Mouse (Mus musculus): ENCODE measurements around the gene Olfr980. TPM values are rescaled to one million over a fixed set of nuclear protein-coding genes. Genes with fewer than 3 reads are reported as not detected.
"Not testable (repeated sequence)": the region's sequence is repeated elsewhere in the genome, so short reads cannot be mapped to it uniquely, and the experiment has no call there.

Gene Olfr980
- not detected for total RNA-seq (2021)
- long read RNA-seq, experiment 1 = 0 reads
- long read RNA-seq, experiment 2 = 0 reads

DNA sequence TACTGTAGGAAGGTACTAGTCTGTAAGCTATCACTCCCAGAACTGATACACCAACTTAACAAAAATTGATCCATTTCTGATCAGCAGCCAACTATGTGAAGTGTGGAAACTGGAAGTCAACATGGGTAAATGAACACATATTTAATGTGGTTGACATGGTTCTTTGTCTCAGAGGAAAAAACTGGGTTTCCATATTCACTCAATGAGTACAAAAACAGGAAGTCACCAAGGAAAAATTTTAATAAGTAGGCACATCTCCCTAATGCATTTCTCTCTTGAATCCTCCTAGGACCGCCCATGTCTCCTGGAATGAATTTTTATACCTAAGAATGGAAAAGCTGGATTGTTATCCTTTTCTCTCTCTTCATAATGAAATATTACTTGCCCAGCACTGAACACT lies at the start of gene Olfr980:
TSS of gene Olfr980 (minus strand) at position 101 of the 400 bp plus-strand sequence.
- no peak for DNase-seq

DNA sequence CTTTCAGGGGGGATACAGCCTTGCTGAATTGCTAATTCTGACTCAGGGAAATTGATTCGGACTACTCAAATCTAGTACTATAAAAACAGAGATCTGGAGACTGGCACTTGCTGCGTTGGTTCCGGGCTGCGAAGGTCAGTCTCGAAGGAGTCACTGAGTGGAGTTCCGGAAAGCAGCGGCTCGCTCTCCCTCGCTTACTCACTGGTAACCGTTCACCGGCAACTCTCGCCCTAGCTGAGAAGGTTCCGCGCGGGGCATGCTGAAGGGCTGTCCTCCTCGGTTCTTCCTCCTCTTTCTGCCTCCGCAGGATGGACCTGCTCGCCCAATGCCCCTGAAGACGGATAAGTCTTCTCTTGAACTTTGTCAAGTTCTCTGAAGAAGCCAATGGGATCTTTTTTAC lies 40.8 kb upstream of the Olfr980 start:
- no peak for DNase-seq

DNA sequence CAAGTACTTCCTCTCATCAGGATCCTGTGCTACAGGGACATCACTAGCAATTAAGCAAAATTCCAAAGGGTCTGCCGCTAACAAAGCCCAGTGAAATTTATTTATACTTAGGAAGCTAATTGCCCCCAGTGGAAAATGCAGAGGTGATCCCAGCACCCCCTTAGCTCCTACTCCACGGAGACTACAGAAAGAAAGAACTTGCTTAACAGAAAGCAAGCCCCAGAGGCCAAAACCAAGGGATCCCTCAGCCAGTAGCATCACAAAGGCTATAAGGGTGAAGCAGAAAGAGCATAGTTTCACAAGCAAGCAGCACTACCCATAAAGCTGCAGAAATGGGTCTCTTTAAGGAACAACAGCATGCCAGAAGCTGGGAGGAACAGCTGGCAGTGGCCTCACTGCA lies 11.8 kb upstream of the Olfr980 start, which contains the start of gene Olfr981:
TSS of gene Olfr981 (plus strand) at position 301 of the 400 bp plus-strand sequence.
- no peak for DNase-seq

DNA sequence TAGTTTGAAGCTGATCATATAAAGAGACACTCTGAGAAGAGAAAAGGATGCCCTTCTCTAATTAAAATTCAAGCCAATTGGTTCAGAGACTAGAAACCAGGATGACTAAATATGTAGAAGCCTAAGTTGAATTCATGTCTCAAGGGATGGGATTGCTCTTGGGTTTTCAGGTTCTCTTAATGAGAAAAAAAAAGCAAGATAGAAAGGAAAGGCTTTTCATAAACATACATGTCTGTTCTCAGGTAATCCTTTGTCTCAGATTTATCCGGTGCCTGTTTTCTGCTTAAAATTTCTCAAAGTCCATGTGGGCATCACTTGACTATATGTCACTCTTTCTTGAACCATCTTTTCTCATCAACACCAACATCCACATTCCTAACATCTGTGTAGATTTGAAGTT lies 6.0 kb downstream of the Olfr980 start, which contains the start of gene Olfr979:
TSS of gene Olfr979 (minus strand) at position 101 of the 400 bp plus-strand sequence.
- DNase-seq = no peak

DNA sequence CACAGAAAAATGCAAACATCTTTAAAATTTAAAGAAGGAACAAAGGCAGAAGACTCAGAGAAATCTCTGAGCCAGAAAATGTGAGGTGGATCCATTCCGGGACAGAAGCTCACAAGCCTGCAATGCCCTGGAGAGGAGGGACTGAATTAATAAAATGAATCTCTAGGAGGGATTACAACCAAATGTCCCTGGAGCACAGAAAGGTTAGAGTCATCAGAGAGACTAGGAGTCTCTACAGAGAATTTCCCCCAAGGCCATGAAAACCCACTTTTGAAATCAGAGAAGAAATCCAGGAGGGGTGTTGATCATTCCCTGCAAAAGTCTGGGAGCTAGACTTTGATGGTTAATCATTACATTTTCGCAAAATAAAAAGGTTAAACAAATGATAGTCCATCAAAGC lies 17.6 kb downstream of the Olfr980 start, which contains the start of gene Olfr978:
TSS of gene Olfr978 (plus strand) at position 301 of the 400 bp plus-strand sequence.
- DNase-seq = no peak

DNA sequence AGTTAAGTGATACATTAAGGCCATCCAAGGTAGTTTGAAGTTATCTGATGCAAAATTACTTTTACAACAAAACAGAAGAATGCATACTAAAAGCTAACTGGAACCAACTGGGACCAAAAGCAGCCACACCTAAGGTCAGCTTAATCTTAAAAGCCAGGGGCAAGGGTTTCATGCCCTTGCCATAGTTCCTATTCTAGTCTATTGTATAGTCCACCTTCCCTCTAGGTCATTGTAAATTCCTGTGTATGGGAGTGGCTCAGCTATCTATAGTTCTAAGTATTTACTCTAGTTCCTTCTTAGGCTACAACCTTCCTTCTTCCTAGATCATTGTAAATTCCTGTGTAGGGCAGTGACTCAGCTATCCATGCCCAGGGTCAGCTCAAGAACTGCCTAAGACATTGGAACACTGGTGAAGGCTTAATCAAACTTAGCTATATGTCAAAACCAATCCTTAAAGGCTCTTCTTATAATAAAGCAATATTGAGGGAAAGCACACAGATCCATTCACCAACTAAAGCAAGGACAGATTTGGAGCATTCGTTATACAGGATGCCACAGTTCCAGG lies 32.7 kb downstream of the Olfr980 start:
- not testable (repeated sequence) for DNase-seq

DNA sequence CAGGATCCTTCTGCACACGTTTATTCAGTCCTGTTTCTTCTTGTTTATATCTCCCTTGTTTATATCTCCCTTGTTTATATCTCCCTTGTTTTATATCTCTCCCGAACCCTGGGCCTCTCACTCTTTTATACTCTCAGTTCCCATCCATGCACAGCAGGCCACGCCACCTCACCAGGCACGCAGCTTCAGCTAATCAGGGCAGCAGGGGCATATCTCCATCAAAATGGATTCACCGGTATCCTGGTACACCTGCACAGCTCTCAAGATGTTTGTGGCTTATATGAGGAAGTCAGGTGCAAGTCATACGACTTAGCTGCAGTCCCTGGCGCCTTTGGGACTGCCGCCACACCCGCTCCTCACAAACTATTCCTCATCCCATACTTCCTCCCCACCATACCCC lies 48.3 kb downstream of the Olfr980 start, which contains the start of gene Olfr976:
TSS of gene Olfr976 (minus strand) at position 101 of the 400 bp plus-strand sequence.
- DNase-seq = not testable (repeated sequence)

Other genes with a start within 250 kb of the Olfr980 start
- not detected for gene Olfr968, start 226.3 kb downstream of the Olfr980 start, total RNA-seq (2021)
- not detected for gene Olfr969, start 218.6 kb downstream of the Olfr980 start, total RNA-seq (2021)
- gene Olfr970, start 200.7 kb downstream of the Olfr980 start, total RNA-seq (2021) = not detected
- gene Olfr971, start 172.7 kb downstream of the Olfr980 start, total RNA-seq (2021) = not detected
- gene Olfr972, start 143.2 kb downstream of the Olfr980 start, total RNA-seq (2021) = not detected
- not detected for gene Olfr229, start 102.2 kb downstream of the Olfr980 start, total RNA-seq (2021)
- not detected for gene Olfr974, start 72.1 kb downstream of the Olfr980 start, total RNA-seq (2021)
- gene Olfr975, start 57.5 kb downstream of the Olfr980 start, total RNA-seq (2021) = not detected
- gene Olfr976, start 48.4 kb downstream of the Olfr980 start, total RNA-seq (2021) = not detected
- gene Olfr978, start 17.5 kb downstream of the Olfr980 start, total RNA-seq (2021) = not detected
- not detected for gene Olfr979, start 6.1 kb downstream of the Olfr980 start, total RNA-seq (2021)
- not detected for gene Olfr981, start 11.9 kb upstream of the Olfr980 start, total RNA-seq (2021)
- not detected for gene Olfr982, start 64.2 kb upstream of the Olfr980 start, total RNA-seq (2021)
- not detected for gene Olfr983, start 84.0 kb upstream of the Olfr980 start, total RNA-seq (2021)
- gene Olfr984, start 104.6 kb upstream of the Olfr980 start, total RNA-seq (2021) = not detected
- not detected for gene Olfr985, start 120.6 kb upstream of the Olfr980 start, total RNA-seq (2021)
- gene Tmem225, start 138.5 kb upstream of the Olfr980 start, total RNA-seq (2021) = not detected
- not detected for gene Olfr986, start 171.3 kb upstream of the Olfr980 start, total RNA-seq (2021)
- 1 to 10 TPM; 5.6 to 6.2 TPM for gene Zfp202, start 182.7 kb upstream of the Olfr980 start, total RNA-seq (2021)